Mouse (Mus musculus): ENCODE measurements around the gene Wdr59.
A peak's percentile ranks its signal among the peaks of the same experiment; 100 is the strongest.

The Wdr59 gene

DNA sequence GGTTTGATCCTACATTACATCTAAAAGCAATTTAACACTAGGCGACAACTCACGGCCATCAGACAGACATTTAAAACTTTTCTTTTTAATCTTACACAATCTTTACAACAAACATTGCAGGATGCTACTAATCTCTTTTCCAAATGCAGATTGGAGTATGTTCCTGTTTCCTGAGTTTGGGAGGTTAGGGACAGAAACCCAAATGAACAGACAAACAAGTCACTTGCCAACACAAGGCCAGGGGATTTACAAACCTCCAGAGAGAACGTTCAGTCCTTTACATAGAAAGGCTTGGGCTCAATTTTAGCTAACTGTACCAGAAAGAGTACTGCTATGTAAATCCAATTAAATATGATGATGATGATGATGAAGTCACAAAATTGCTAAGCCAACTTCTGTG lies 28.7 kb downstream of the Wdr59 start:
- no peak for DNase-seq (ENCODE audit: low spot score in 2 of 2)

DNA sequence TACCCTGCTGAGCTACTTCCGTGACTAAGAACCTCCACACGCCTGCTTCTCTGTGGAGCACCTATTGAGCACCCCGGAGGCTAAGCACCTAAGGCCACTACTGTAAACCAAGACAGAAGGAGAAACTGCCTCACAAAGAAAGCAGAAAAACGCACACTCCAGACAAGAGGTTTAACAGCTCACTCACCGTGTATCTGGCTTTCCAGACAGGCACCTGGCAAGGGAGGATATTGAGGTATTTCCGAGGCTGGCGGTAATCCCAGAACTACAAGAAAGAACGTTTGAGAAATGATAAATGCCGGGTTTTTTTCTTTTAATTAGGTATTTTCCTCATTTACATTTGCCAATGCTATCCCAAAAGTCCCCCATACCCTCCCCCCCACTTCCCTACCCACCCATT lies 29.4 kb downstream of the Wdr59 start:
- DNase-seq (ENCODE audit: low spot score in 2 of 2), result no peak

DNA sequence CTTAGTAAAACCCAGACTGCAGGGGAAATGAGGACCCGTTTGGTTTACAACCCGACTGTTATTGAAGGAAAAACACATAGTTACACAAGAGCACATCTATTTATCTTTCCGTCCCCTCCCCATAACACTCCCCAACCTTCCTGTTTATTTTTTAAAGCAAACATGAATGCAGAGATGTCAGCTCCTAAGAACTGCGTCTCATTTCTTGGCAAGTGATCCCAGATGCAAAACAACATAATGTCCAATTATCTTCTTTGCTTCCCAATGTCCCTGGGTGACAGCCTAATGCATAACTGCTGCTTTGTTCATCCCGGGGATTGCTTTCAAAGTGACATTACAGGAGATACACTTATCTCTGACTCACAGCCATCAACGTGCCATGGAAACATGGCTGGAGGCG lies 30.7 kb downstream of the Wdr59 start:
- no peak for DNase-seq (ENCODE audit: low spot score in 2 of 2)

DNA sequence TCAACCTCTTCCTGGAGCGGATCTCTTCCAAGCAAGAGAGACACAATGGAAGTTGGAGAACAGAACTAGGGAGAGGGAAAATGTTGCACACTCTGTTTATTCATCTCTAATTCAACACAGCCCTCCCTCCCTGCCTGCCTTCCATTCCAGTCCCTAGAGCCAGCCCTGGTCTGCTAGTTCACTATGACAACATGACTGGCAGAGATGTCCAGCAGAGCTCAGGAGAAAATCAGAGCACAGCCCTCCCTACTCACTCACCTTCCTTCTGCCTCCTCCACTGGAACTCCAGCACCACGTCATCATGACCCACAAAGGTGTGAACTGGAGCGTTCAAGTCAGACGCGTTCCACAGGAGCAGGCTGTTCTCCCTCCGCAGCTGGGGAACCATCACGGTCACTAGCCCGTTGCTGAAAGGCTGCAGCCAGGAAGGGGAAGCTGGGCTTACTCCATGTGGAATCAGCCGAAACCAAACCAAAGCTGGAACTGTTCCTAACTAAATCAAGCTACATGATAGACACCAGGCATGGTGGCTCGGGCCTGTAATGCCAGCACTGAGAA lies 31.8 kb downstream of the Wdr59 start:
- DNase-seq (ENCODE audit: low spot score in 2 of 2), result no peak

DNA sequence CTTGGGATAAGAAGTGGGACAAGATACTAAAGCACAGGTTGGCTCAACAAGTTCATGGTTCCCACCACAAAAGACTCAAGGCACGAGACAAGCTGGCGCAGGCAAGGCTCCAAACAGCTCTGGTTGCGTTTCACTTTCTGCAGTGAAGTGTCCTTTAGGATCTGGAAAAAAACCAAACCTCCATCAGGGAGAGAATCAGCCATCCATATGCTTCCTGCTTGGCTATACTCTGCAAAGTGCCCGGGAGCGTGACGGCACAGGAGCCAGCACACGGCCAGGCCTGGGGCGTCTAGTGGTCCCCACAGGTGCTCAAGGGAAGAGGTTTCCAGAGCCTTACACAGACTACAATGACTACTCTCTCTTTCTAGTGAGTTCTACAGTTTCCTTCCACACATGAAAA lies 41.2 kb downstream of the Wdr59 start:
- no peak for DNase-seq (ENCODE audit: low spot score in 2 of 2)

DNA sequence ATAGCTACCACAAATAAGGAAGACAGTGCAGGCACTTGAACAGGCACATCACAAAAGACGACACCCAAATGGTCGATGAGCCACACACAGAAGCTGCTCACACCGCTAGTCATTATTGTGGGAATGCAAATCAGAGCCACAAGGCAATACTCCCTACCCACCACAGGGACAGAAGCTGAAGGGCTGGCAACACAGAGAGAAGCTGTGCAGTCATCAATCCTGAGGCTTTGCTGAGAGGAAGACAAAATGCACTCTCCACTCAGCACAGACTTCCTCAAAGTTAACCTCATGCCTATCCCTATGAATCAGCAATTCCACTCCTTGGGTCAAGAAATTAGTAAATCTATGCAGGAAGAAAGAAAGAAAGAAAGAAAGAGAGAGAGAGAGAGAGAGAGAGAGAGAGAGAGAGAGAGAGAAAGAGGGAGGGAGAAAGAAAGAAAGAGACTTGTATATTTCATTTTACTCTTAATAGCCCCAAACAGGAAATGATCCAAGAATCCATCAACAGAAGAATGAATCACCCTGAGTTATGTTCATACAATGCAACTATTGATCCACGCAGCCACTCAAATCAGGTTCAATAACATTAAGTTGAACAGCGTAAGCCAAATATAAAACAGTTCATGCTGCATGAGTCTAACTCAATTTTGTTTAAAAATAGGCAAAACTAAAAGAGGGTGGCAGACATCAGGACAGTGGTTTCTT lies 44.0 kb downstream of the Wdr59 start:
- no peak for DNase-seq (ENCODE audit: low spot score in 2 of 2)

DNA sequence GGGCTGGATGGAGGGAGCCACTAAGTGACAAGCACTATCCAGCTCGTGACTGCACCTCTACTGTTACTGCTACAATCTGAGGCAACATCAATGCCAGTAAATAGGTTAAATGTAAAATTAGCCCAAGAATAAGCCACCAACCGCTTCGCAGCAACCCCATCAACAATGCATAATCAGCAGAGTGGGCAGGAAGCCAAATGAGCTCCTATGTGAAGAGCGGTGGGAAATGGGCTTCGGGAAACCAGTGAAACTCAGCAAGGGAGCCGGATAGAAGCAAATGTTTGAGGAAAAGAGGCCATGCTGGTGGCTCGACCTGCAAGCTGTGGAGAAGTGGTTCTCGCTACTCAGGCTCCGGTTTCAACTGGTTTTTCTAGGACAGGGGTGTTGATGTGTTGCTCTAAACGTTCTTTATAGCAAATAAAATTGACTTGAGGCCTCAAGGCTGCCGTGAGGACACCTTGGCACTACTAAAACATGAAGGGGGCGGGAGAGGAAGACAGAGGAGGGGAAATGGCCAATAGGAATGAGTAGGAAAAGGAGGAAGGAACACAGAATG lies 50.3 kb downstream of the Wdr59 start:
- no peak for DNase-seq (ENCODE audit: low spot score in 2 of 2)

DNA sequence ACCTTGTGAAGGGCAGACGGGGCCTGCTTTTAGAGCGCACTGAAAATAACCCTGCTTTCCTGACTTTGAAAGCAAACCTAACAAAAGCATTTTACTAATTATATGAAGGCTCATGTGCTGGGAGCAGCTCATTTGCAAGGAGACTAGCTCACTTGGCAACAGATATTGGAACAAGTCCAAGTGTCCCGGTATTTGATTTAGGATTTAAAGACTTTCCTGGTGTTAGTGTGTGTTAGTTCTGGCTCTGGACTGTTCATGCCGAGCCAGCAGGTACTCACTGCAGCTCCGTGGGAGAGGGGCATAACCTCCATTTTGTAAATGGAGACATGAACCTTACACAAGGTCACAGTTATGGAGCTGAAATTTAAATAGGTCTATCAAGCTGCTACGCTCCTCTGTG lies 52.9 kb downstream of the Wdr59 start:
- DNase-seq (ENCODE audit: low spot score in 2 of 2), result no peak

DNA sequence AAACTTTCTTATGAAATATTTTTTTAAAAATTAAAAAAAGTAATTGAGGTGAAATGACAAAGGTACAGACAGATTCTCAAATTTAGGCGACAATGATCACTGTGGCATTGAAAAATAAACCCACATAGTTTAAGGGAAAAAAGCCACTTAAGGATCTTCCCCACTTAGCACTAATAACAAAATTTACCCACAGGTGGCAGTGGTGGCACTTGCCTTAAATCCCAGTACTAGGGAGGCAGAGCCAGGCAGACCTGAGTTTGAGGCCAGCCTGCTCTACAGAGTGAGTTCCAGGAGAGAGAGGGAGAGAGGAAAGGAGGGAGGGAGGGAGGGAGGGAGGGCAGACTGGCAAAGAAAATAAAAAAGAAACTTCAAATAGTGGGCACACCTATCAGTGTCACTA lies 56.6 kb downstream of the Wdr59 start:
- no peak for DNase-seq (ENCODE audit: low spot score in 2 of 2)

DNA sequence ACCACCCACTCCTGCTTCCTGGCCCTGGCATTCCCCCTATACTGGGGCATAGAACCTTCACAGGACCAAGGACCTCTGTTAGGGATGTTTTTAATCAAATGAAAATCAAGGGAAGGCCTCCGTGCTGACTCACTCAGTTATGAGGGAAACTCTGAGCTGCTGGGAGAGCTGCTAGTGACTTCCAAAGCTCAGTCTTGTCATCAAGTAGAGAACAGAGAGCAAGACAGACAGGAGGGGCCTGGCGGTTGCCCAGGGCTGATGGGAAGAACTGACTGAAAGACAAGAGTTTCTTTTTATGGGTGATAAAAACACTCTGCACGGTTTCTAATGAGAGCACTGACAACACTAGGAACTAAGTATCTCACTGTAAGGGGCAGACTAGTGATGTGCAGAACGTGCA lies 57.4 kb downstream of the Wdr59 start:
- DNase-seq (ENCODE audit: low spot score in 2 of 2), result no peak

DNA sequence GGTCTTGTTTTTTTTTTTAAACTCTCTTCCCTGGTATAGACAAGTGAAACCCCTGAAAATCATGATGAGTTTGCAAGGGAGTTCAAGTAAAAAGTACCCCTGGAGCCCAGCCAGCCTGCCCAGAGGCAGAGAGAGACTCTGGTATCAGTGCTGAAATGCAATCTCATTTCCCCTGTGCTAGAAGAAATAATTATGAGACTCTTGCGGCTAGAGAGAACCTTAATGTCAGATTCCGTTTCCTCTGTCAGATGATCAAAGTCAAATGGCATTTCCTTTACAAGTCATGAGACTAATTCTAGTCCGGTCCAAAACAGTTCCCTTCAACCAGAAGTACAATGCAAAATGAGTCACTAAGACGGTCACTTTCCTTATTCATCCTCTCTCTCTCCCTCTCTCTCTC lies 72.2 kb downstream of the Wdr59 start:
- no peak for DNase-seq (ENCODE audit: low spot score in 2 of 2)

DNA sequence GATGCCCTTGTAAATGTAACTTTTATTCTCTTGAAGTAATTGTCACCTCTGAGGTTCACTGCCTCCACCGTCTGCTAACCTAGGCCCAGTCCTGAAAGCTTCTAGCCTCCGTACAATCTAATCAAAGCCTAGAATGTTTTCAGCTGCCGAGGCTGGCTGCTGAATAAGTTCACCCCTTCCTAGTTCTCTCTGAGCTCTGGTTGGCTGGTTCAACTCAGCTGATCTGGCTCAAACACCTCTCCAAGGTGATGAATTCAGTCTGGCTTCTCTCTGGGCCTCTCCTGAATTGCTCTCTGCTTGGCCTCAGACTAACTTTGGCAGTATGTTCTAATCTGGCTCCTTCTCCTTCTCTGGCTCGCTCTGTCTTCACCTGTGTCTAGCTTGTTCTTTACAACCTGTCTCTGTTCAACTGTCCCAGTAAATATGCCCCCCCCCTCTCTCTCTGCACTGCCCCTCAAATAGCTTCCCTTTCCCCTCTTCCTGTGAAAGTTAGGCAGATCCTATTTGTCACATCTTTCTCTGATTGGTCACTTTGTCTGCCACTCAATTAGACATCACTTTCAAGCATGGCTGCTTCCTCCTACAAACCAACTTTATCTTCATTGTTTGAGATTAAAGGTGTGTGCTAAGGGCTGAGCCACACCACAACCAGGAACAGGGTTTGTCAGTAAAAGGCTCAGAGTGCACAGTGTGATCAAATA lies 75.8 kb downstream of the Wdr59 start:
- DNase-seq (ENCODE audit: low spot score in 2 of 2), result no peak

DNA sequence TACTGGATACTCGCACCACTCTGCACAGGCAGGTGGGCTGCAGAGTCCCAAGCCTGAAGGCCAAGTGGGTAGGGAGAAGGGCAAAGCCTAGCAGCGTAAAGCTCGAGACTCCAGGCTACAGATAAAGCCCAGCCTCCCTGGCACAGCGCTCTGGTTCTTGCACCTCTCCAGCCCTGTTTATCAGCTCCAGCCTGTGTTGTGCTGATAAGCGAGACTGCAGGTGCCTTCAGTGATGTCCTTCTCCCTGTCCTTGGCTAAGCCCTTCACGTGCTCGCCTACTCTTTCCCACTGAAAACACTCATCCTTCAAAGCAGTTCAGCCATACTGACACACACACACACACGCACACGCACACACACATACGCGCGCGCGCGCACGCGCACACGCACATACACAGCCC lies 76.3 kb downstream of the Wdr59 start:
- peak; percentile 48 to 69 for DNase-seq (ENCODE audit: low spot score in 2 of 2)

DNA sequence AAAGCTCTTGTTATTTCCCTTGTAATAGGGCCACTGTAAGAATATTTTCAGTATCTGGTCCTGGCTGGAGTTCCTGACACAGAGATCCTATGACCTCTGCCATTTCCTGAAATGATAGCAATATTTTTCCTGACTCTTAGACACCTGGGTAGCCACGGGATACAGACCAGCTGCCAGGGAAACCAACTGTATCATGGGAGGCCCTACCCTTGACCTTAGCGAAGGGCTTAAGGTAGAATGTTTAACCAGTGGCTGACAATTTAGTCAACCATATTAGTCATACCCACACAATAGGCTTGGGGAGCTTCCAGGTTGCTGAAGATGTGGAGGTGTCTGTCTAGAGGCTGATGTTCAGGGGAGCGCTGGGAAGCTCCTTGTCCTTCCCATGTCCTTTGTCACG lies 77.6 kb downstream of the Wdr59 start:
- DNase-seq (ENCODE audit: low spot score in 2 of 2), result no peak

DNA sequence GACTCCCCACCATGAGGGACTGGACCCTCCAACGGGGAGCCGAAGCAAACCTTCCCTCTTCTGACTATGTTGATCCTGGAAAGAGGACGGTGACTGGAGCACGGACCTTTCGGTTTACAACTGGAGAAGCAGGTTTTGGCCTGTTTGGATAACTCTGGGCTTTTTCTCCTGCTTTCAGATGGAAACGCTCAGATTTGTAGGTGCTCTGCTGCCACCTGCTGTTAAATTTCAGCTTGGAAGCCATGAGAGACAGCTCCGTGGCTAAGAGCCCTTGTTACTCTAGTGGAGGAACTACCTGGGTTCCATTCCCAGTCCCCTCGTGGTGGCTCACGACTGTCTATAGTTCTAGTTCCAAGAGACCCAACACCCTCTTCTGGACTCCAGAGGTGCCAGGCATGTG lies 82.7 kb downstream of the Wdr59 start:
- peak in 1 of 2 experiments; percentile 30 for DNase-seq (ENCODE audit: low spot score in 2 of 2)

DNA sequence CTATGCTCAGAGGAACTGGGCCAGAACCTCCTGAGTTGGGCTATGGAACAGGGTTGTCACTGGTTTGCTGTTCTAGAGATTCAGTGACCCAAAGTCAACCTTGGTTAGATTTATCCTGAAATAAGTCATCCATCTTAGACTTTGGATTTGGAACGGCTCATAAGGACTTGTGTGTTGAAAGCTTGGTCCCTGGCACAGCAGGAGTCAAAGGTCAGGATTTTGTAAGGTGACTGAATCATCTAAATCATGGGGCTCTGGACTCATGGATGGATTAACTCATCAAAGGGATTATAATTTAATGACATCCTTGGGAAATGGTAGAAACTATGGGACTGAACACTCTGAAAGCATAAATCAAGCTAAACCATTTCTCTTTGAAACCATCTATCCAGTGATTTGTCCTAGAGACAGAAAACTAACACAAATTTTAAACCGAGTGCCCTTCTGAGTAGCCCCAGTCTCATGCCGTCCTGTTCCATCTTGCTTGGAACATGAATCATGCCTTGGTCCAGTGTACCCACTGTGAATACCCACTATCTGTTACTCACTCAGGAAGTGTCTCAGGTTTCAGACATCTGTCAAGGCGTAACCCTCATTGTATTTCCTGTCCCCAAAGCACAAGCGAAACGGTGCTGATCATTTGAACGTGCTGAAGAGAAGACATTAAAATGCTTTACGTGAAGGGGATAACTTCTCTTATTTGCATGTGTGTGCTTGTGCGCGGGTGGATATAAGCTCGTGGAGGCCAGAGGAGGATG lies 86.6 kb downstream of the Wdr59 start:
- DNase-seq (ENCODE audit: low spot score in 2 of 2), result no peak

DNA sequence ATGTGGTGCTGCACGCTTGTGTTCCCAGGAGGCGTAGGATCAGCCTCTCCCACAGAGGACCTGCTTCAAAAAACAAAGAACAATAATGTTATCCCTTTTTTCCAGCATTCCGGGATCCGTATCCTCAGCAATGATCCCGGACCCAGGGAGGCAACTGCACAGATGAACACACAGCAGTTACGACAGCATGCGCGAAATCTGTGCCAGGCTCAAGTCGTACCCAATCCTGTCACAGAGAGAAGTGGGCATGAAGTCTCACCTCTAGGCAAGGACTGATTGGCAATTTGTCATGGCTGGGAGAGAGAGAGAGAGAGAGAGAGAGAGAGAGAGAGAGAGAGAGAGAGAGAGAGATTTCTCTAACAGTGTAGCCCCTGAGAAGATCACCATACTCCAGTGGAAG lies 97.2 kb downstream of the Wdr59 start:
- DNase-seq (ENCODE audit: low spot score in 2 of 2), result no peak

DNA sequence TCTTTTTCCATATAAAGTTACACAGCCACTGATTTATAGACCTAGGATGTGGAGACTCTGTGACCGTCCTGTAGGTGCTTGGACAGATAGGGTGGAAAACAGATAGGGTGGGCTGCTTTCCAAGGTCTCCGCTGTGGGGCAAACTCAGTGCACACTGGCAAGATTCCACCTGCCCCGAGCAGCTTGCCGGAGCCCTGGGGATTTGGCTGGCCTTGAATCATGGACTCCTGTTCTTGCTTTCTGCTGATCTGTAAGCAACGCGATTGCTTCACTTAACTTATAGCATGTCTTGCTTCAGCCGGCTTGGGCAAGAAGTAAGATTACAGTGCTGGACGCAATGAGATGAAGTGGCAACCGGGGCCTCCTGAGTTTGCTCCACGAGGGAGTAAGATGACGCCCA lies 97.7 kb downstream of the Wdr59 start:
- DNase-seq (ENCODE audit: low spot score in 2 of 2), result no peak

DNA sequence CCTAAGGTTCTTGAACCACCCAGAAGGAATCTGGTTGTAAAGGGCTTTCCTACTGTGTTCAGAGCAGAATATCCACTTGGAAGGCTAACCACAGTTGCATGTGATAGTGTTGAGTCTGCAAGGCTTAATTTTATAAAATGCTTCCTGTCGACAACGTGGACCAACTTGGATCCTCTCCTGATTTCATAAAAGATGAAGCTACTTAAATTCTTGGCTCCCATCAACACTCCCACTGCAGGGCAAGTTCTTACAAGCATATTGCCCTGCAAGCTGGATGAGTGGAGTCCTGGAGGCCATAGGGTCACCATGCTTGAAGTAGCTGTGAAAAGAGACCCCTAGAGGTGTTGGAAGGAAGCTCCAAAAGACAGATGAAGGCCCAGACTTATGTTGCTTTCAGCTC lies 99.3 kb downstream of the Wdr59 start:
- DNase-seq (ENCODE audit: low spot score in 2 of 2), result no peak

DNA sequence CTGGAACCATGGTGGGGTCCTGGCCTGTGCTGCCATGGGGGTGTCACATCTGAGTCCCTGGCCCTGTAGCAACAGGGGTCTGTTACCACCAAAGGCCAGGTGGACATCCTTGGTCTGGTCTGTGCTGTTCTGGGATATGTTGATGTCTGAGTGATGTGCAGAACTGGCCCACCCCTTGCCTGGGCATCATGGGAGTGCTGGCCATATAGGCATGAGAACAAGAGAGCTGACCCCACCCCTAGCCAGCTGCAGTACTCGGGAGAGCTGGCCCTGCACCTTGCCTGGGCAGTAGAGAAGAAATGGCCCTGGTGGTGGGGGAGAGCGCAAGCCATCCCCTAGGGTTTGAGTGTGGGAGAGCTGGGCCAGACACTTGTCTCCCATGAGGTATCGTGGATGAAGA lies 102.7 kb downstream of the Wdr59 start:
- no peak for DNase-seq (ENCODE audit: low spot score in 2 of 2)

DNA sequence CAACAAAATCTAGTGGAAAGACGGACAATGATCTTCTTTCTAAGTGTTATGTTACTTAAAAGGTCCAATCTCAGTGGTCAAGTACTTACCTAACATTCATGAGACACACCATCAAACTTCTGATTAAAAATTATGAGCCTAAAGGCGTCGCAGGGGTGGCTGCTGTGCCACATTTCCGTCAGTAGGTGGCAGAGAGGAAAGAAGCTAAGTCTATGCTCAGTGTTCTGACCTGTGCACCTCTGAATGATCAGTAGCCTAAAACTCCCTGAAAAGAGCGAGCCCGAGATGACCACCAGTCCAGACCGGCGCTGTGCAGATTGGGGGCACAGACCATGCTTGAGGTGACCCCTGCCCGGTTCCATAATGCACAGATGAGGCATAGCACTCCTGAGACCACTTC lies 103.3 kb downstream of the Wdr59 start:
- no peak for DNase-seq (ENCODE audit: low spot score in 2 of 2)

DNA sequence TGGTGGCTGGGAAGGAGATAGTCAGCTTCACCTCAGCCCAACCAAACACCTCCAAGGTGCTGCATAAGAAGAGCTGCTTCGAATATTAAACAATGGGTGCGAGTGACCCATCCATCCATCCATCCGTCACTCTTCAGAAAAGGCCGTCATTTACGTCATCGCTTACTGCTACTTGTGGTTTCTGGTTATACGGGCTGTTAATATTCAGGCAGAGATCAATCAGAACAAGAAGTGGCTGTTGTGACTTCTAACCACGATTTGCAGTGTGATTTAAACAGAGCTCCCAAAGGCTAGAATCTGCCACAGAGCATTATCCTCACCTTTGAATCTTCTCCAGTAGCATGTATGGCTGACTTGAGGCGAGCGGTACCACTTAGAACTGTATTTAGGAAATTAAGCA lies 104.7 kb downstream of the Wdr59 start:
- no peak for DNase-seq (ENCODE audit: low spot score in 2 of 2)

All from spleen, postnatal 4 days (tissue).